Mouse (Mus musculus): ENCODE data around the gene Ggn.
A peak's percentile ranks its signal among the peaks of the same experiment; 100 is the strongest.
"Not testable (repeated sequence)": the region's sequence is repeated elsewhere in the genome, so short reads cannot be mapped to it uniquely, and the experiment has no call there.

The Ggn gene

GRCm38 (mm10) chr7:29170066-29170754, at the start of gene Ggn, which contains the start of gene Spred3:
Gene Ggn (plus strand): TSS chr7:29170210.
Gene Spred3 (minus strand): TSS chr7:29170411.
- DNase-seq (ENCODE audit: low spot score), result peak; percentile 88

GRCm38 (mm10) chr7:29122821-29123220, 47.2 kb upstream of the Ggn start:
- DNase-seq (ENCODE audit: low spot score), result no peak

GRCm38 (mm10) chr7:29123531-29124358, 46.3 kb upstream of the Ggn start:
- no peak for DNase-seq (ENCODE audit: low spot score)

GRCm38 (mm10) chr7:29124970-29125369, 45.0 kb upstream of the Ggn start, which contains the start of gene Ryr1:
Gene Ryr1 (minus strand): TSS chr7:29125179.
- peak; percentile 47 for DNase-seq (ENCODE audit: low spot score)

GRCm38 (mm10) chr7:29126173-29126915, 43.7 kb upstream of the Ggn start:
- peak; percentile 25 for DNase-seq (ENCODE audit: low spot score)

GRCm38 (mm10) chr7:29128725-29129124, 41.3 kb upstream of the Ggn start:
- DNase-seq (ENCODE audit: low spot score), result no peak

GRCm38 (mm10) chr7:29134230-29134629, 35.8 kb upstream of the Ggn start:
- DNase-seq (ENCODE audit: low spot score), result no peak

GRCm38 (mm10) chr7:29134693-29135386, 35.2 kb upstream of the Ggn start, which contains the start of gene Rasgrp4:
Gene Rasgrp4 (plus strand): TSS chr7:29134851.
- no peak for DNase-seq (ENCODE audit: low spot score)

- DNase-seq (ENCODE audit: low spot score), result peak; percentile 43
Observed at GRCm38 (mm10) chr7:29137429-29137828, 32.6 kb upstream of the Ggn start.

- DNase-seq (ENCODE audit: low spot score), result not testable (repeated sequence)
Observed at GRCm38 (mm10) chr7:29139237-29139636, 30.8 kb upstream of the Ggn start.

- no peak for DNase-seq (ENCODE audit: low spot score)
Observed at GRCm38 (mm10) chr7:29141416-29141815, 28.6 kb upstream of the Ggn start.

- DNase-seq (ENCODE audit: low spot score), result no peak
Observed at GRCm38 (mm10) chr7:29144006-29144405, 26.0 kb upstream of the Ggn start.

GRCm38 (mm10) chr7:29146625-29147367, 23.2 kb upstream of the Ggn start:
- no peak for DNase-seq (ENCODE audit: low spot score)

GRCm38 (mm10) chr7:29148771-29149170, 21.2 kb upstream of the Ggn start:
- DNase-seq (ENCODE audit: low spot score), result no peak

- DNase-seq (ENCODE audit: low spot score), result no peak
Observed at GRCm38 (mm10) chr7:29151486-29151885, 18.5 kb upstream of the Ggn start.

GRCm38 (mm10) chr7:29154018-29154720, 15.8 kb upstream of the Ggn start:
- DNase-seq (ENCODE audit: low spot score), result no peak

GRCm38 (mm10) chr7:29155196-29155837, 14.7 kb upstream of the Ggn start:
- DNase-seq (ENCODE audit: low spot score), result peak; percentile 84

GRCm38 (mm10) chr7:29155838-29156782, 13.9 kb upstream of the Ggn start, which contains the start of gene Fam98c:
Gene Fam98c (minus strand): TSS chr7:29156234.
- peak; percentile 86 for DNase-seq (ENCODE audit: low spot score)

GRCm38 (mm10) chr7:29158264-29158663, 11.7 kb upstream of the Ggn start:
- DNase-seq (ENCODE audit: low spot score), result no peak
